In genomic region chr1:191020217-191020924, GRCm38 (mm10) we compare ENCODE assay signal across 32 mouse cellular contexts. TPM values are rescaled to one million over a fixed set of nuclear protein-coding genes. Genes with fewer than 3 reads are reported as not detected.
A peak's percentile ranks its signal among the peaks of the same experiment; 100 is the strongest.
DNase-seq lines count a peak whose midpoint lies in the region; ATAC-seq and TF ChIP-seq lines count a peak whose summit lies in the region.
"Had no signal": no experiment of that assay in that cellular context is flagged by ENCODE, and none has a peak within 500 bp of the region (broad histone marks: within the 10 kb centered on the region; RNA-seq: fewer than 3 reads in every experiment).

No protein-coding gene starts in this region.

- 66% methylated on average over 3 of the region's 3 CpGs for WGBS in embryonic facial prominence, embryonic 14.5 days
- WGBS in embryonic facial prominence, embryonic 10.5 days = 81% methylated on average over 3 of the region's 3 CpGs
- 80% methylated on average over 3 of the region's 3 CpGs for WGBS in kidney, adult 2 months

- TF ChIP-seq EP300 in MEL (IDR thresholded peaks at IDR 0.05; ENCODE audit: low read depth in 1 of 2, low read length in 2 of 2) = no peak

- TF ChIP-seq CTCF in kidney, adult 2 months (conservative IDR thresholded peaks at IDR 0.05; ENCODE audit: insufficient read depth, insufficient read length, low read depth, low read length) = no peak
- TF ChIP-seq CTCF in MEL (IDR thresholded peaks at IDR 0.05 in 2 of 3, conservative IDR thresholded peaks at IDR 0.05 in 1 of 3; ENCODE audit: control insufficient read depth in 1 of 3, insufficient read depth in 1 of 3, low read depth in 2 of 3, low read length in 3 of 3, poor library complexity in 1 of 3, severe bottlenecking in 1 of 3) = no peak

- H3K9me3 ChIP-seq in embryonic facial prominence, embryonic 14.5 days (ENCODE audit: control insufficient read depth, low read length) = no peaks in the 10 kb centered on the region
- no peaks in the 10 kb centered on the region for H3K9me3 ChIP-seq in embryonic facial prominence, embryonic 10.5 days
- H3K9me3 ChIP-seq in MEL (replicated peaks; ENCODE audit: insufficient read depth, low read length) = no peaks in the 10 kb centered on the region
- H3K9me3 ChIP-seq: heart, embryonic 15.5 days; hindbrain, embryonic 13.5 days; limb, embryonic 12.5 days; stomach, embryonic 15.5 days had no signal

- no peak overlapping the region for H3K4me3 ChIP-seq in embryonic facial prominence, embryonic 14.5 days (ENCODE audit: low read depth, low read length)
- no peak overlapping the region for H3K4me3 ChIP-seq in embryonic facial prominence, embryonic 10.5 days
- no peak overlapping the region for H3K4me3 ChIP-seq in kidney, adult 2 months (ENCODE audit: insufficient read depth, low read depth, low read length)
- no peak overlapping the region for H3K4me3 ChIP-seq in MEL (ENCODE audit: control insufficient read depth in 1 of 2, insufficient read depth in 1 of 2, low read depth in 2 of 2, low read length in 2 of 2)
- H3K4me3 ChIP-seq: heart, adult 2 months; heart, embryonic 15.5 days; hindbrain, embryonic 13.5 days; limb, embryonic 12.5 days; stomach, embryonic 15.5 days had no signal

- H3K36me3 ChIP-seq in embryonic facial prominence, embryonic 14.5 days (ENCODE audit: control insufficient read depth, insufficient read depth, low read length) = peaks cover 20% of the 10 kb centered on the region; the same call in 1 of the 2 replicates
- peaks cover 35% of the 10 kb centered on the region for H3K36me3 ChIP-seq in embryonic facial prominence, embryonic 10.5 days (replicated peaks)
- no peaks in the 10 kb centered on the region; the same call in 1 of the 2 replicates for H3K36me3 ChIP-seq in kidney, adult 2 months (ENCODE audit: control insufficient read depth, insufficient read depth, low read length)
- H3K36me3 ChIP-seq in MEL (ENCODE audit: control insufficient read depth in 1 of 2, insufficient read depth in 2 of 2, low read length in 2 of 2) = peaks cover 4 to 11% of the 10 kb centered on the region in 2 experiments

- no peak overlapping the region for H3K9ac ChIP-seq in embryonic facial prominence, embryonic 14.5 days (ENCODE audit: low read depth, low read length)
- H3K9ac ChIP-seq in MEL (ENCODE audit: control insufficient read depth, low read depth, low read length, poor library complexity, severe bottlenecking) = no peak overlapping the region
- H3K9ac ChIP-seq: heart, embryonic 15.5 days; hindbrain, embryonic 13.5 days; limb, embryonic 12.5 days; liver, postnatal 0 days; stomach, embryonic 15.5 days had no signal

- peaks cover 14% of the 10 kb centered on the region for H3K79me2 ChIP-seq in MEL (ENCODE audit: control insufficient read depth, insufficient read depth, low read length, poor library complexity)

- no peak overlapping the region for H3K4me2 ChIP-seq in embryonic facial prominence, embryonic 14.5 days (ENCODE audit: low read depth, low read length)
- H3K4me2 ChIP-seq: heart, embryonic 15.5 days; hindbrain, embryonic 13.5 days; limb, embryonic 12.5 days; liver, embryonic 11.5 days; midbrain, embryonic 11.5 days; stomach, embryonic 15.5 days had no signal

- ATAC-seq in embryonic facial prominence, embryonic 14.5 days (ENCODE audit: low read depth) = no peak
- ATAC-seq: liver, postnatal 0 days; Patski had no signal

- peak; percentile 55 for DNase-seq in embryonic facial prominence, embryonic 14.5 days (ENCODE audit: low spot score)
- no peak for DNase-seq in embryonic facial prominence, embryonic 10.5 days (ENCODE audit: low spot score)
- peak; percentile 61 for DNase-seq in kidney, adult 2 months
- no peak for DNase-seq in kidney, adult 8-10 months
- DNase-seq in MEL (ENCODE audit: low read depth, low spot score) = no peak
- peak; percentile 40 for DNase-seq in layer of hippocampus, adult 9-11 months
- DNase-seq in cerebellum, adult 9-11 months = no peak
- no peak for DNase-seq in left cerebral cortex, adult 8-10 months (ENCODE audit: low spot score in 2 of 2)
- DNase-seq: adrenal gland, adult 2 months; cerebellum, adult 2 months; gastrocnemius, postnatal 14 days; heart, adult 2 months; heart, postnatal 36 days; kidney, adult 11 months; kidney, postnatal 14 days; liver, postnatal 0 days; lung, postnatal 10 days; right cerebral cortex, adult 18-20 months; right cerebral cortex, postnatal 4 days had no signal

- H3K27ac ChIP-seq in embryonic facial prominence, embryonic 14.5 days (replicated peaks; ENCODE audit: low read depth, low read length) = no peak overlapping the region
- H3K27ac ChIP-seq in embryonic facial prominence, embryonic 10.5 days (replicated peaks) = no peak overlapping the region
- no peak overlapping the region for H3K27ac ChIP-seq in kidney, adult 2 months (ENCODE audit: insufficient read depth, low read depth, low read length)
- H3K27ac ChIP-seq in MEL (ENCODE audit: control insufficient read depth, low read depth, low read length) = no peak overlapping the region
- H3K27ac ChIP-seq: heart, adult 2 months; heart, embryonic 15.5 days; hindbrain, embryonic 13.5 days; limb, embryonic 12.5 days; stomach, embryonic 15.5 days had no signal

- no peaks in the 10 kb centered on the region for H3K27me3 ChIP-seq in embryonic facial prominence, embryonic 14.5 days (replicated peaks; ENCODE audit: control insufficient read depth, insufficient read depth, low read length)
- no peaks in the 10 kb centered on the region for H3K27me3 ChIP-seq in embryonic facial prominence, embryonic 10.5 days (replicated peaks; ENCODE audit: low read depth, poor library complexity, severe bottlenecking)
- H3K27me3 ChIP-seq in kidney, adult 2 months (replicated peaks; ENCODE audit: control insufficient read depth, insufficient read depth, low read length) = no peaks in the 10 kb centered on the region
- H3K27me3 ChIP-seq in MEL (ENCODE audit: control insufficient read depth in 1 of 2, insufficient read depth in 2 of 2, low read length in 2 of 2) = no peaks in the 10 kb centered on the region
- H3K27me3 ChIP-seq: heart, embryonic 15.5 days; hindbrain, embryonic 13.5 days; limb, embryonic 12.5 days; Patski; stomach, embryonic 15.5 days had no signal

- no peak for TF ChIP-seq RAD21 in MEL (IDR thresholded peaks at IDR 0.05; ENCODE audit: low read depth, low read length)

- TF ChIP-seq POLR2A in kidney, adult 2 months (IDR thresholded peaks at IDR 0.05; ENCODE audit: low read depth, low read length) = no peak
- TF ChIP-seq POLR2A in MEL (IDR thresholded peaks at IDR 0.05; ENCODE audit: control insufficient read depth in 1 of 2, insufficient read depth in 1 of 2, low read depth in 1 of 2, low read length in 2 of 2, poor library complexity in 1 of 2) = no peak

- 0 out of 2 replicates have a peak, but pooled peaks cover 9% of the 10 kb centered on the region for H3K4me1 ChIP-seq in embryonic facial prominence, embryonic 14.5 days (ENCODE audit: control insufficient read depth, insufficient read depth, low read length)
- peaks cover 13% of the 10 kb centered on the region for H3K4me1 ChIP-seq in embryonic facial prominence, embryonic 10.5 days
- H3K4me1 ChIP-seq in kidney, adult 2 months (ENCODE audit: control insufficient read depth, insufficient read depth, low read length) = no peaks in the 10 kb centered on the region; the same call in 1 of the 2 replicates
- H3K4me1 ChIP-seq in MEL (ENCODE audit: control insufficient read depth in 1 of 2, insufficient read depth in 2 of 2, low read length in 2 of 2) = peaks cover 2 to 4% of the 10 kb centered on the region in 2 experiments; a peak in 3 of 4 replicates

RNA-seq across cellular contexts. Expression of gene Flvcr1, which starts 5.6 kb away (rescaled TPM):
- polyA plus RNA-seq in embryonic facial prominence, embryonic 14.5 days (2014; fragmentation: Nextera tagmentation; extraction: Ambion mirVana) = 7.3 and 8.2 TPM in 2 replicates
- polyA plus RNA-seq in embryonic facial prominence, embryonic 10.5 days (2016; fragmentation: Nextera tagmentation; extraction: Ambion mirVana) = 6.9 and 7.4 TPM in 2 replicates
- 10.8 and 16.1 TPM in 2 replicates for polyA plus RNA-seq in kidney, adult 2 months (2012; rRNA removed)
- 27.7 and 36.9 TPM in 2 replicates for total RNA-seq in MEL (2012; rRNA removed)
- 10 to 100 TPM in 1 of 2 experiments, not detected in 1; 19.1 TPM for polyA plus RNA-seq in MEL (2012; ENCODE audit: insufficient read depth in 1 of 2, insufficient read length in 2 of 2, low read depth in 1 of 2, low replicate concordance in 2 of 2, missing spikeins in 1 of 2)
- 10 to 100 TPM; 12.5 to 15.3 (median 14.3) TPM for total RNA-seq in left cerebral cortex, adult 8-10 months (2022)

RNA-seq across cellular contexts. Expression of gene Spata45, which starts 16.1 kb away (rescaled TPM):
- not detected in 2 replicates for polyA plus RNA-seq in embryonic facial prominence, embryonic 14.5 days (2014; fragmentation: Nextera tagmentation; extraction: Ambion mirVana)
- not detected in 2 replicates for polyA plus RNA-seq in embryonic facial prominence, embryonic 10.5 days (2016; fragmentation: Nextera tagmentation; extraction: Ambion mirVana)
- polyA plus RNA-seq in kidney, adult 2 months (2012; rRNA removed) = not detected in 2 replicates
- not detected in 2 replicates for total RNA-seq in MEL (2012; rRNA removed)
- polyA plus RNA-seq in MEL (2012; ENCODE audit: insufficient read depth in 1 of 2, insufficient read length in 2 of 2, low read depth in 1 of 2, low replicate concordance in 2 of 2, missing spikeins in 1 of 2) = under 1 TPM in 1 of 2 experiments, not detected in 1; 0.75 TPM
- not detected for total RNA-seq in left cerebral cortex, adult 8-10 months (2022)
- total RNA-seq: adrenal gland, adult 2 months; adrenal gland, postnatal 4 days; gastrocnemius, postnatal 14 days; heart, adult 2 months; heart, postnatal 36 days; layer of hippocampus, postnatal 10 days; left cerebral cortex, postnatal 14 days; megakaryocyte progenitor cell, adult 5-6 weeks; midbrain, postnatal 0 days had no signal
- polyA plus RNA-seq: adrenal gland, adult 2 months; cerebellum, adult 2 months; heart, adult 2 months; heart, embryonic 15.5 days; hindbrain, embryonic 13.5 days; limb, embryonic 12.5 days; liver, embryonic 11.5 days; liver, postnatal 0 days; midbrain, embryonic 11.5 days; midbrain, postnatal 0 days; neural tube, embryonic 14.5 days; Patski; stomach, embryonic 15.5 days had no signal

RNA-seq across cellular contexts. Expression of gene Vash2, which starts 41.3 kb away (rescaled TPM):
- 66.4 and 73.7 TPM in 2 replicates for polyA plus RNA-seq in embryonic facial prominence, embryonic 14.5 days (2014; fragmentation: Nextera tagmentation; extraction: Ambion mirVana)
- polyA plus RNA-seq in embryonic facial prominence, embryonic 10.5 days (2016; fragmentation: Nextera tagmentation; extraction: Ambion mirVana) = 52.7 and 56.7 TPM in 2 replicates
- polyA plus RNA-seq in kidney, adult 2 months (2012; rRNA removed) = 0.15 and 0.22 TPM in 2 replicates
- total RNA-seq in MEL (2012; rRNA removed) = 2.6 and 3.3 TPM in 2 replicates
- polyA plus RNA-seq in MEL (2012; ENCODE audit: insufficient read depth in 1 of 2, insufficient read length in 2 of 2, low read depth in 1 of 2, low replicate concordance in 2 of 2, missing spikeins in 1 of 2) = 1 to 10 TPM in 1 of 2 experiments, not detected in 1; 9.8 TPM
- total RNA-seq in left cerebral cortex, adult 8-10 months (2022) = 1 to 10 TPM; 2.0 to 3.0 (median 2.6) TPM

RNA-seq across cellular contexts. Expression of gene Tatdn3, which starts 42.4 kb away (rescaled TPM):
- polyA plus RNA-seq in embryonic facial prominence, embryonic 14.5 days (2014; fragmentation: Nextera tagmentation; extraction: Ambion mirVana) = 12.9 and 14.7 TPM in 2 replicates
- polyA plus RNA-seq in embryonic facial prominence, embryonic 10.5 days (2016; fragmentation: Nextera tagmentation; extraction: Ambion mirVana) = 10.3 and 12.4 TPM in 2 replicates
- 8.1 and 10.4 TPM in 2 replicates for polyA plus RNA-seq in kidney, adult 2 months (2012; rRNA removed)
- 14.5 and 16.7 TPM in 2 replicates for total RNA-seq in MEL (2012; rRNA removed)
- polyA plus RNA-seq in MEL (2012; ENCODE audit: insufficient read depth in 1 of 2, insufficient read length in 2 of 2, low read depth in 1 of 2, low replicate concordance in 2 of 2, missing spikeins in 1 of 2) = 10 to 100 TPM in 1 of 2 experiments, not detected in 1; 19.0 TPM
- 10 to 100 TPM; 28.7 to 35.8 (median 31.9) TPM for total RNA-seq in left cerebral cortex, adult 8-10 months (2022)

RNA-seq across cellular contexts. Expression of gene Nsl1, which starts 42.4 kb away (rescaled TPM):
- 8.8 and 9.3 TPM in 2 replicates for polyA plus RNA-seq in embryonic facial prominence, embryonic 14.5 days (2014; fragmentation: Nextera tagmentation; extraction: Ambion mirVana)
- 35.4 and 38.6 TPM in 2 replicates for polyA plus RNA-seq in embryonic facial prominence, embryonic 10.5 days (2016; fragmentation: Nextera tagmentation; extraction: Ambion mirVana)
- 0.31 and 0.43 TPM in 2 replicates for polyA plus RNA-seq in kidney, adult 2 months (2012; rRNA removed)
- 33.4 and 41.9 TPM in 2 replicates for total RNA-seq in MEL (2012; rRNA removed)
- polyA plus RNA-seq in MEL (2012; ENCODE audit: insufficient read depth in 1 of 2, insufficient read length in 2 of 2, low read depth in 1 of 2, low replicate concordance in 2 of 2, missing spikeins in 1 of 2) = 10 to 100 TPM in 1 of 2 experiments, not detected in 1; 24.2 TPM
- 1 to 10 TPM in 1 of 4 experiments, under 1 TPM in 3; 0.37 to 1.3 (median 0.55) TPM for total RNA-seq in left cerebral cortex, adult 8-10 months (2022)

Comparison
In these comparisons a context has a peak if more than half of its experiments do, and no peak if none do; other contexts are left out.
1. DNase-seq: peak in embryonic facial prominence, embryonic 14.5 days (single experiment), kidney, adult 2 months (single experiment) and layer of hippocampus, adult 9-11 months (single experiment); none in embryonic facial prominence, embryonic 10.5 days (single experiment), kidney, adult 8-10 months (0 of 2), MEL (single experiment), cerebellum, adult 9-11 months (single experiment) and left cerebral cortex, adult 8-10 months (0 of 2).